Mouse (Mus musculus): ENCODE measurements around the gene Arhgap21.

The Arhgap21 gene

GRCm38 (mm10) chr2:20894100-20894690 lies 74.5 kb downstream of the Arhgap21 start:
- peak; percentile 35 for DNase-seq (ENCODE audit: low read depth)

GRCm38 (mm10) chr2:20888751-20889150 lies 79.9 kb downstream of the Arhgap21 start:
- DNase-seq (ENCODE audit: low read depth) = no peak

GRCm38 (mm10) chr2:20883288-20883687 lies 85.4 kb downstream of the Arhgap21 start:
- DNase-seq (ENCODE audit: low read depth) = no peak

- DNase-seq (ENCODE audit: low read depth) = no peak
Measured at GRCm38 (mm10) chr2:20879877-20880605, 88.6 kb downstream of the Arhgap21 start.

- no peak for DNase-seq (ENCODE audit: low read depth)
Measured at GRCm38 (mm10) chr2:20874621-20875020, 94.1 kb downstream of the Arhgap21 start.

GRCm38 (mm10) chr2:20869212-20869965 lies 99.3 kb downstream of the Arhgap21 start:
- no peak for DNase-seq (ENCODE audit: low read depth)

- DNase-seq (ENCODE audit: low read depth) = no peak
Measured at GRCm38 (mm10) chr2:20868052-20868451, 100.6 kb downstream of the Arhgap21 start.

GRCm38 (mm10) chr2:20865795-20866194 lies 102.9 kb downstream of the Arhgap21 start:
- DNase-seq (ENCODE audit: low read depth) = no peak

- no peak for DNase-seq (ENCODE audit: low read depth)
Measured at GRCm38 (mm10) chr2:20864569-20864968, 104.1 kb downstream of the Arhgap21 start.

- DNase-seq (ENCODE audit: low read depth) = no peak
Measured at GRCm38 (mm10) chr2:20860756-20861155, 107.9 kb downstream of the Arhgap21 start.

- DNase-seq (ENCODE audit: low read depth) = no peak
Measured at GRCm38 (mm10) chr2:20849346-20849745, 119.3 kb downstream of the Arhgap21 start.

GRCm38 (mm10) chr2:20831608-20832406 lies 136.9 kb downstream of the Arhgap21 start:
- DNase-seq (ENCODE audit: low read depth) = no peak

GRCm38 (mm10) chr2:20830882-20831281 lies 137.8 kb downstream of the Arhgap21 start:
- DNase-seq (ENCODE audit: low read depth) = no peak

GRCm38 (mm10) chr2:20826258-20826657 lies 142.4 kb downstream of the Arhgap21 start:
- DNase-seq (ENCODE audit: low read depth) = no peak

GRCm38 (mm10) chr2:20818226-20818625 lies 150.5 kb downstream of the Arhgap21 start:
- DNase-seq (ENCODE audit: low read depth) = no peak

GRCm38 (mm10) chr2:20813986-20814385 lies 154.7 kb downstream of the Arhgap21 start:
- DNase-seq (ENCODE audit: low read depth) = peak; percentile 13

- no peak for DNase-seq (ENCODE audit: low read depth)
Measured at GRCm38 (mm10) chr2:20811506-20811905, 157.2 kb downstream of the Arhgap21 start.

GRCm38 (mm10) chr2:20801236-20801890 lies 167.3 kb downstream of the Arhgap21 start:
- DNase-seq (ENCODE audit: low read depth) = no peak
